Mouse (Mus musculus) forebrain, embryonic 11.5 days (tissue): ENCODE measurements around the gene Snx9. TPM values are rescaled to one million over a fixed set of nuclear protein-coding genes. Genes with fewer than 3 reads are reported as not detected.

Source experiments
- ATAC-seq: fragments of 200-750 bp; cut with Nextera tagmentation; replicated peaks from 2 replicates; pipeline ENCODE4 v1.8.0; 2017; ENCODE audit warnings: moderate TSS enrichment; ENCODE audit not compliant: low FRiP score
- DNase-seq: peaks from one replicate; pipeline ENCODE4 v3.0.0-alpha.2; 2017; ENCODE audit warnings: low spot score
- H3K27ac ChIP-seq: fragments of 300-500 bp; sonication (generic); 2 replicates; pipeline ENCODE4 v1.5.1; 2014; ENCODE audit warnings: low read depth, low read length
- H3K27me3 ChIP-seq: fragments of 300-500 bp; sonication (generic); 2 replicates; pipeline ENCODE4 v1.6.1; 2014; ENCODE audit warnings: mild to moderate bottlenecking, low read length, mixed read lengths; ENCODE audit not compliant: control insufficient read depth, insufficient read depth
- H3K36me3 ChIP-seq: fragments of 300-500 bp; sonication (generic); 2 replicates; pipeline ENCODE4 v1.6.1; 2014; ENCODE audit warnings: mild to moderate bottlenecking, low read length, moderate library complexity, mixed read lengths; ENCODE audit not compliant: control insufficient read depth, insufficient read depth
- H3K4me1 ChIP-seq: fragments of 300-500 bp; sonication (generic); replicated peaks from 2 replicates; pipeline ENCODE4 v1.6.1; 2014; ENCODE audit warnings: low read length, mixed read lengths; ENCODE audit not compliant: control insufficient read depth, insufficient read depth
- H3K4me2 ChIP-seq: fragments of 300-500 bp; sonication (generic); 2 replicates; pipeline ENCODE4 v1.6.1; 2014; ENCODE audit warnings: low read depth, mild to moderate bottlenecking, low read length, moderate library complexity, mixed read lengths; ENCODE audit not compliant: severe bottlenecking
- H3K4me3 ChIP-seq: fragments of 300-500 bp; sonication (generic); 2 replicates; pipeline ENCODE4 v1.5.1; 2014; ENCODE audit warnings: low read depth, low read length
- H3K9ac ChIP-seq: fragments of 300-500 bp; sonication (generic); 2 replicates; pipeline ENCODE4 v1.6.1; 2014; ENCODE audit warnings: low read length
- H3K9me3 ChIP-seq: fragments of 300-500 bp; sonication (generic); 2 replicates; pipeline ENCODE4 v1.6.1; 2016; ENCODE audit warnings: low read length, mixed read lengths; ENCODE audit not compliant: control insufficient read depth
- WGBS: fragments of 180-500 bp; shearing (Covaris S2); extraction: QIAGEN DNeasy Blood & Tissue Kit; methylation state at CpG from one replicate; pipeline ENCODE4 v1.1.7; 2014; 5-methylcytosine and 5-hydroxymethylcytosine counted together
- polyA plus RNA-seq: library from polyadenylated mRNA; unstranded; fragments of >200 nt; fragmentation: Nextera tagmentation; extraction: Ambion mirVana; gene quantifications from 2 replicates; pipeline ENCODE4 v1.2.1, GENCODE M21; 2014

Gene Snx9
- polyA plus RNA-seq, 1 experiment from 2014 or later = 19.0 TPM

GRCm38 (mm10) chr17:5819799-5820201, 21.3 kb upstream of the Snx9 start:
- no peak overlapping the region for H3K4me3 ChIP-seq
- no peaks in the 10 kb centered on the region for H3K9me3 ChIP-seq
- ATAC-seq = no peak
- DNase-seq = no peak
- H3K27me3 ChIP-seq = no peaks in the 10 kb centered on the region
- H3K4me1 ChIP-seq = 0 out of 2 replicates have a peak, but pooled peaks cover 2% of the 10 kb centered on the region
- H3K27ac ChIP-seq = no peak overlapping the region
- H3K4me2 ChIP-seq = no peak overlapping the region
- H3K9ac ChIP-seq = no peak overlapping the region
- H3K36me3 ChIP-seq = no peaks in the 10 kb centered on the region
- 18% methylated on average over 9 of the region's 9 CpGs for WGBS

GRCm38 (mm10) chr17:5822541-5822940, 18.6 kb upstream of the Snx9 start:
- Histone ChIP-seq H3K4me1 (0 out of 2 replicates have a peak, but pooled peaks cover 2% of the 10 kb centered on the region), H3K27me3 (no peaks in the 10 kb centered on the region), H3K4me2 (no peak overlapping the region), H3K36me3 (no peaks in the 10 kb centered on the region), H3K9me3 (no peaks in the 10 kb centered on the region), H3K4me3 (no peak overlapping the region), H3K9ac (no peak overlapping the region), H3K27ac (no peak overlapping the region)
- 83% methylated on average over 2 of the region's 2 CpGs for WGBS
- ATAC-seq (no peak), DNase-seq (no peak)

- Histone ChIP-seq H3K9me3 (no peaks in the 10 kb centered on the region), H3K36me3 (no peaks in the 10 kb centered on the region), H3K27ac (no peak overlapping the region), H3K4me1 (0 out of 2 replicates have a peak, but pooled peaks cover 2% of the 10 kb centered on the region), H3K9ac (no peak overlapping the region), H3K4me3 (no peak overlapping the region), H3K27me3 (no peaks in the 10 kb centered on the region), H3K4me2 (no peak overlapping the region)
- no peak for DNase-seq
- no peak for ATAC-seq
- WGBS = 88% methylated on average over 11 of the region's 11 CpGs
Measured at GRCm38 (mm10) chr17:5823032-5823431, 18.1 kb upstream of the Snx9 start.

- 0 out of 2 replicates have a peak, but pooled peaks have one; percentile 44 for ATAC-seq
- Histone ChIP-seq H3K27ac (no peak overlapping the region), H3K4me2 (peak overlapping the region; percentile 46), H3K9ac (peak overlapping the region; percentile 33), H3K27me3 (no peaks in the 10 kb centered on the region), H3K9me3 (no peaks in the 10 kb centered on the region), H3K36me3 (no peaks in the 10 kb centered on the region), H3K4me3 (peak overlapping the region; percentile 7; the same call in 1 of the 2 replicates), H3K4me1 (peaks cover 7% of the 10 kb centered on the region; the same call in 1 of the 2 replicates)
- 5% methylated on average over 14 of the region's 15 CpGs for WGBS
- DNase-seq = no peak
Measured at GRCm38 (mm10) chr17:5827836-5828582, 13.1 kb upstream of the Snx9 start.

GRCm38 (mm10) chr17:5828583-5828836, 12.6 kb upstream of the Snx9 start:
- H3K27me3 ChIP-seq = no peaks in the 10 kb centered on the region
- DNase-seq = no peak
- peaks cover 7% of the 10 kb centered on the region; the same call in 1 of the 2 replicates for H3K4me1 ChIP-seq
- no peaks in the 10 kb centered on the region for H3K9me3 ChIP-seq
- WGBS = 4% methylated on average over 3 of the region's 3 CpGs
- no peak; the same call in 1 of the 2 replicates for ATAC-seq
- H3K4me2 ChIP-seq = peak overlapping the region; percentile 46; the same call in 1 of the 2 replicates
- H3K36me3 ChIP-seq = no peaks in the 10 kb centered on the region
- H3K9ac ChIP-seq = peak overlapping the region; percentile 33; the same call in 1 of the 2 replicates
- no peak overlapping the region for H3K27ac ChIP-seq
- H3K4me3 ChIP-seq = no peak overlapping the region; the same call in 1 of the 2 replicates

DNA sequence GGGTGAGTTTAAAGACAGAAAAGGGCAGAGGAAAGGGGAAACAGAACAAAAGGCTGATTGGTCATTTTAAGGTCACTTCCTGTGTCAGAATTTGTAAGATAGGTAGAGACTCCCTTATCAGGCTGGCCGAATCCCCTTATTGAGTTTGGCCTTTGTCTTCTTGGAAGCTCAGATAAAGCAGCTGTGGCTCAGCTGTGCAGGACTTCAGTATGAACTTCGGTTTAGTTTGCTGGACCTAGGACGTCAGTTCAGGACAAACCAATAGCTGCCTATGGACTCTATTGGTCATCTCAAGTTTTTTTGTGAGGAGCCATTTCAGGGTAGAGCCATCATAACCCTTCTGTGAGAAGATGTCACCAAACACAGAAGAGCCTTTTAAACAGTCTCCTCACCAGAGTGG, 12.2 kb upstream of the Snx9 start:
- Histone ChIP-seq H3K4me3 (no peak overlapping the region), H3K36me3 (no peaks in the 10 kb centered on the region), H3K9ac (no peak overlapping the region), H3K4me1 (peaks cover 7% of the 10 kb centered on the region; the same call in 1 of the 2 replicates), H3K9me3 (no peaks in the 10 kb centered on the region), H3K27me3 (no peaks in the 10 kb centered on the region), H3K27ac (no peak overlapping the region), H3K4me2 (no peak overlapping the region)
- WGBS = 44% methylated on average over 3 of the region's 3 CpGs
- no peak for DNase-seq
- no peak for ATAC-seq

- Histone ChIP-seq H3K9ac (no peak overlapping the region), H3K36me3 (no peaks in the 10 kb centered on the region), H3K4me2 (no peak overlapping the region), H3K27me3 (no peaks in the 10 kb centered on the region), H3K4me1 (peaks cover 7% of the 10 kb centered on the region; the same call in 1 of the 2 replicates), H3K27ac (no peak overlapping the region), H3K9me3 (no peaks in the 10 kb centered on the region), H3K4me3 (no peak overlapping the region)
- no peak for DNase-seq
- no peak for ATAC-seq
- WGBS = 69% methylated on average over 3 of the region's 3 CpGs
Measured at GRCm38 (mm10) chr17:5829930-5830329, 11.2 kb upstream of the Snx9 start.

DNA sequence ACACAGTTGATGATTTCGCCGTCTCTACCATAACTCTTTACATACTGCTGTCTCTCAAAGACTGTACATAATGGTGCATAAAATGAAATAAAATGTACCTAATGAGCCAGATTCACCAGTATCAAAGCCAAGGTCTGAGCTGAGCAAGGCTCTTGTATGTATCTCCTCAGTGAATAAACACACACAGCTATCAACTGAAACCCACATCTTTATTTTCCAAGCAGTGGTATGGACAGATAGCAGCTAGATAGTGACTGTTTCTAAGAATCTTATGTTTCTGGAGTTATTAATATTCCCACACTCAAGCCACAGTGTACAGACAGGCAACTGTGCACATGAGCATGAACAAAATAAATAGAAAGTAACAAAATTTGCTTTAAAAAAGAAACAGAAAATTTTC, 10.7 kb upstream of the Snx9 start:
- WGBS = 93% methylated on average over 2 of the region's 2 CpGs
- Histone ChIP-seq H3K27ac (no peak overlapping the region), H3K4me1 (peaks cover 7% of the 10 kb centered on the region; the same call in 1 of the 2 replicates), H3K9ac (no peak overlapping the region), H3K4me3 (no peak overlapping the region), H3K4me2 (no peak overlapping the region), H3K27me3 (no peaks in the 10 kb centered on the region), H3K36me3 (no peaks in the 10 kb centered on the region), H3K9me3 (no peaks in the 10 kb centered on the region)
- DNase-seq (no peak), ATAC-seq (no peak)

DNA sequence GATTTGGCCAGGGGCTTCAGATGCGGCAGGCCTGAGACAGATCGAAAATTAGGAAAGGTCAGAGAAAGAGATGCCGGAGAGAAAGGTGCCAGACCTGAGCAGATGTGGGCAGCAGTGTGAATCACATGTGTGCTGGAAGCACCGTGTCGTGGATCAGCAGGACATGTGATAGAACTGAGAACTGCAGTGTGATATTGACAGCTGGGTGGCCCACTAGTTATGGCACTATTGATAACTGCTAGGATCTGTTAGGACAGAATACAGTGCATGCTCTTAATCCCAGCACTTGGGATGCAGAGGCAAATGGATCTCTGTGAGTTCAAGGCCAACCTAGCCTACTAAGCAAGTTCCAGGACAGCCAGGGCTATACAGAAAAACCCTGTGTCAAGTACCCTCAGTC, 10.3 kb upstream of the Snx9 start:
- Histone ChIP-seq H3K9ac (no peak overlapping the region), H3K4me1 (peaks cover 7% of the 10 kb centered on the region; the same call in 1 of the 2 replicates), H3K4me2 (no peak overlapping the region), H3K9me3 (no peaks in the 10 kb centered on the region), H3K4me3 (no peak overlapping the region), H3K36me3 (no peaks in the 10 kb centered on the region), H3K27ac (no peak overlapping the region), H3K27me3 (no peaks in the 10 kb centered on the region)
- no peak for DNase-seq
- ATAC-seq = no peak
- 95% methylated on average over 5 of the region's 5 CpGs for WGBS
